Mouse (Mus musculus) heart, embryonic 14.5 days (tissue): ENCODE data around the gene Rpl10-ps3. TPM values are rescaled to one million over a fixed set of nuclear protein-coding genes. Genes with fewer than 3 reads are reported as not detected.

Source experiments
- ATAC-seq: fragments of 200-750 bp; cut with Nextera tagmentation; 2 replicates; pipeline ENCODE4 v1.8.0; 2017; ENCODE audit warnings: low read depth, moderate TSS enrichment; ENCODE audit not compliant: insufficient number of reproducible peaks, insufficient read depth, low FRiP score
- H3K27ac ChIP-seq, 2 experiments: fragments of 200-500 bp in 1 of 2; fragments of 300-500 bp in 1 of 2; sonication (generic) in 1 of 2; replicated peaks in 1 of 2; 2 replicates each; pipeline ENCODE4 v1.5.1; 2012 to 2014; ENCODE audit warnings: low read depth in 2 of 2, low read length in 2 of 2, control low read depth in 1 of 2, mild to moderate bottlenecking in 1 of 2, mixed read lengths in 1 of 2; ENCODE audit not compliant: control insufficient read depth in 1 of 2, insufficient read depth in 1 of 2
- H3K27me3 ChIP-seq: fragments of 300-500 bp; sonication (generic); 2 replicates; pipeline ENCODE4 v1.6.1; 2014; ENCODE audit warnings: mild to moderate bottlenecking, low read length, control low read depth; ENCODE audit not compliant: control insufficient read depth, insufficient read depth
- H3K36me3 ChIP-seq: fragments of 300-500 bp; sonication (generic); 2 replicates; pipeline ENCODE4 v1.6.1; 2014; ENCODE audit warnings: mild to moderate bottlenecking, control low read depth, low read length, mixed read lengths; ENCODE audit not compliant: control insufficient read depth, insufficient read depth
- H3K4me1 ChIP-seq, 2 experiments: fragments of 200-500 bp in 1 of 2; fragments of 300-500 bp in 1 of 2; sonication (generic) in 1 of 2; 2 replicates each; pipeline ENCODE4 v1.6.1; 2012 to 2014; ENCODE audit warnings: low read length in 2 of 2, control low read depth in 1 of 2, mixed read lengths in 1 of 2; ENCODE audit not compliant: control insufficient read depth in 2 of 2, insufficient read depth in 2 of 2
- H3K4me2 ChIP-seq: fragments of 300-500 bp; sonication (generic); 2 replicates; pipeline ENCODE4 v1.6.1; 2014; ENCODE audit warnings: mild to moderate bottlenecking, low read length
- H3K4me3 ChIP-seq, 2 experiments: fragments of 200-500 bp in 1 of 2; fragments of 300-500 bp in 1 of 2; sonication (generic) in 1 of 2; 2 replicates each; pipeline ENCODE4 v1.5.1; 2012 to 2014; ENCODE audit warnings: low read length in 2 of 2, mild to moderate bottlenecking in 2 of 2, control low read depth in 1 of 2, low read depth in 1 of 2, moderate library complexity in 1 of 2; ENCODE audit not compliant: control insufficient read depth in 1 of 2, insufficient read depth in 1 of 2
- H3K9ac ChIP-seq: fragments of 300-500 bp; sonication (generic); 2 replicates; pipeline ENCODE4 v1.6.1; 2014; ENCODE audit warnings: mild to moderate bottlenecking, low read length
- H3K9me3 ChIP-seq: fragments of 300-500 bp; sonication (generic); 2 replicates; pipeline ENCODE4 v1.6.1; 2016; ENCODE audit warnings: low read length, control low read depth; ENCODE audit not compliant: control insufficient read depth
- WGBS: fragments of 180-500 bp; shearing (Covaris S2); extraction: QIAGEN DNeasy Blood & Tissue Kit; methylation state at CpG from one replicate; pipeline ENCODE4 v1.1.7; 2014; 5-methylcytosine and 5-hydroxymethylcytosine counted together
- polyA plus RNA-seq: library from polyadenylated mRNA; unstranded; fragments of >200 nt; fragmentation: Nextera tagmentation; extraction: Ambion mirVana; gene quantifications from 2 replicates; pipeline ENCODE4 v1.2.1, GENCODE M21; 2014

Rpl10-ps3 gene
- polyA plus RNA-seq, 1 experiment from 2014 or later: 358 TPM

GRCm38 (mm10) chr9:50305666-50306402 is 38.9 kb downstream of the Rpl10-ps3 start:
- no peaks in the 10 kb centered on the region for H3K9me3 ChIP-seq
- H3K4me3 ChIP-seq: no peak overlapping the region
- H3K36me3 ChIP-seq: no peaks in the 10 kb centered on the region
- no peak overlapping the region for H3K4me2 ChIP-seq
- H3K27me3 ChIP-seq: no peaks in the 10 kb centered on the region
- H3K27ac ChIP-seq: no peak overlapping the region
- no peaks in the 10 kb centered on the region; a peak in 1 of 4 replicates for H3K4me1 ChIP-seq
- H3K9ac ChIP-seq: no peak overlapping the region
- 58% methylated on average over 10 of the region's 10 CpGs for WGBS
- ATAC-seq: no peak

- Histone ChIP-seq H3K4me1 (no peaks in the 10 kb centered on the region; a peak in 1 of 4 replicates), H3K4me3 (no peak overlapping the region), H3K9me3 (0 out of 2 replicates have a peak, but pooled peaks cover 2% of the 10 kb centered on the region), H3K36me3 (no peaks in the 10 kb centered on the region), H3K27ac (no peak overlapping the region; a peak in 1 of 4 replicates), H3K9ac (no peak overlapping the region), H3K27me3 (no peaks in the 10 kb centered on the region), H3K4me2 (no peak overlapping the region)
- no peak for ATAC-seq
- WGBS: 57% methylated on average over 2 of the region's 2 CpGs
These were observed 39.7 kb downstream of the Rpl10-ps3 start for GRCm38 (mm10) chr9:50305046-50305445.

GRCm38 (mm10) chr9:50304004-50304403 is 40.8 kb downstream of the Rpl10-ps3 start:
- Histone ChIP-seq H3K27me3 (no peaks in the 10 kb centered on the region), H3K4me2 (no peak overlapping the region), H3K27ac (no peak overlapping the region), H3K4me3 (no peak overlapping the region), H3K9me3 (0 out of 2 replicates have a peak, but pooled peaks cover 6% of the 10 kb centered on the region), H3K4me1 (no peaks in the 10 kb centered on the region; a peak in 1 of 4 replicates), H3K9ac (no peak overlapping the region), H3K36me3 (no peaks in the 10 kb centered on the region)
- ATAC-seq: no peak
- WGBS: 51% methylated on average over 4 of the region's 4 CpGs

GRCm38 (mm10) chr9:50301722-50302121 is 43.0 kb downstream of the Rpl10-ps3 start:
- no peaks in the 10 kb centered on the region for H3K27me3 ChIP-seq
- H3K36me3 ChIP-seq: no peaks in the 10 kb centered on the region
- H3K4me2 ChIP-seq: no peak overlapping the region
- H3K27ac ChIP-seq: no peak overlapping the region
- H3K9me3 ChIP-seq: 0 out of 2 replicates have a peak, but pooled peaks cover 6% of the 10 kb centered on the region
- H3K9ac ChIP-seq: no peak overlapping the region
- ATAC-seq: no peak
- no peak overlapping the region for H3K4me3 ChIP-seq
- no peaks in the 10 kb centered on the region; a peak in 2 of 4 replicates for H3K4me1 ChIP-seq

- no peak overlapping the region for H3K4me2 ChIP-seq
- 28% methylated on average over 2 of the region's 2 CpGs for WGBS
- H3K4me3 ChIP-seq: no peak overlapping the region
- H3K9me3 ChIP-seq: 0 out of 2 replicates have a peak, but pooled peaks cover 6% of the 10 kb centered on the region
- no peak overlapping the region for H3K27ac ChIP-seq
- H3K9ac ChIP-seq: no peak overlapping the region
- no peaks in the 10 kb centered on the region; a peak in 1 of 4 replicates for H3K4me1 ChIP-seq
- no peaks in the 10 kb centered on the region for H3K27me3 ChIP-seq
- ATAC-seq: no peak
- H3K36me3 ChIP-seq: no peaks in the 10 kb centered on the region
These were observed 46.4 kb downstream of the Rpl10-ps3 start for GRCm38 (mm10) chr9:50298389-50298788.

Other genes with a start within 250 kb of the Rpl10-ps3 start
- gene Plet1, start 149.6 kb upstream of the Rpl10-ps3 start, polyA plus RNA-seq: 0.15 and 0.31 TPM in 2 replicates
- gene Pts, start 183.8 kb upstream of the Rpl10-ps3 start, polyA plus RNA-seq: 88.7 and 98.4 TPM in 2 replicates
- gene Il18, start 209.9 kb upstream of the Rpl10-ps3 start, polyA plus RNA-seq: 4.5 and 5.5 TPM in 2 replicates
- gene Bco2, start 210.2 kb upstream of the Rpl10-ps3 start, polyA plus RNA-seq: 0.12 TPM in 1 of 2 replicates, not detected in the other
- gene Tex12, start 216.4 kb upstream of the Rpl10-ps3 start, polyA plus RNA-seq: 0.31 TPM in 1 of 2 replicates, not detected in the other